Mouse (Mus musculus): ENCODE measurements around the gene Zic1. TPM values are rescaled to one million over a fixed set of nuclear protein-coding genes. Genes with fewer than 3 reads are reported as not detected.

Zic1 gene
- polyA plus RNA-seq, 1 experiment from 2014 or later, result 0.61 TPM

GRCm38 (mm10) chr9:91347591-91347990 lies 18.0 kb downstream of the Zic1 start:
- ATAC-seq (ENCODE audit: insufficient number of reproducible peaks, low FRiP score, low TSS enrichment, low read depth), result no peak
- Histone ChIP-seq H3K9me3 (replicated peaks) (no peaks in the 10 kb centered on the region), H3K27ac (replicated peaks) (no peak overlapping the region), H3K4me3 (replicated peaks) (no peak overlapping the region), H3K9ac (no peak overlapping the region), H3K36me3 (no peaks in the 10 kb centered on the region), H3K27me3 (peaks cover 42% of the 10 kb centered on the region), H3K4me1 (no peaks in the 10 kb centered on the region), H3K4me2 (replicated peaks) (no peak overlapping the region)
- 44% methylated on average over 2 of the region's 2 CpGs for WGBS

Other genes with a start within 250 kb of the Zic1 start
- gene Zic4, start 3.4 kb downstream of the Zic1 start, polyA plus RNA-seq (2015; fragmentation: Nextera tagmentation; extraction: Ambion mirVana), result 0.64 and 1.5 TPM in 2 replicates